Mouse (Mus musculus) heart, postnatal 0 days (tissue): ENCODE data around the gene Gxylt2. TPM values are rescaled to one million over a fixed set of nuclear protein-coding genes. Genes with fewer than 3 reads are reported as not detected.

ENCODE experiments used
- ATAC-seq: fragments of 200-750 bp; cut with Nextera tagmentation; 2 replicates; pipeline ENCODE4 v1.8.0; 2017; ENCODE audit warnings: low read depth, moderate number of reproducible peaks, moderate library complexity; ENCODE audit not compliant: insufficient read depth
- DNase-seq: peaks from one replicate; pipeline ENCODE4 v3.0.0-alpha.2; 2016; ENCODE audit warnings: low spot score
- H3K27ac ChIP-seq: fragments of 300-500 bp; sonication (generic); 2 replicates; pipeline ENCODE4 v1.5.1; 2014; ENCODE audit warnings: low read depth, mild to moderate bottlenecking
- H3K27me3 ChIP-seq: fragments of 300-500 bp; sonication (generic); 2 replicates; pipeline ENCODE4 v1.6.1; 2014; ENCODE audit warnings: low read length, mixed read lengths; ENCODE audit not compliant: control insufficient read depth, insufficient read depth
- H3K36me3 ChIP-seq: fragments of 300-500 bp; sonication (generic); replicated peaks from 2 replicates; pipeline ENCODE4 v1.6.1; 2014; ENCODE audit warnings: low read length, mixed read lengths; ENCODE audit not compliant: control insufficient read depth, insufficient read depth
- H3K4me1 ChIP-seq: fragments of 300-500 bp; sonication (generic); 2 replicates; pipeline ENCODE4 v1.6.1; 2014; ENCODE audit warnings: antibody characterized with exemption; ENCODE audit not compliant: control insufficient read depth, insufficient read depth
- H3K4me2 ChIP-seq: fragments of 300-500 bp; sonication (generic); 2 replicates; pipeline ENCODE4 v1.6.1; 2014; ENCODE audit warnings: low read depth, mild to moderate bottlenecking, low read length, moderate library complexity
- H3K4me3 ChIP-seq: fragments of 300-500 bp; sonication (generic); 2 replicates; pipeline ENCODE4 v1.5.1; 2014; ENCODE audit warnings: low read depth, low read length
- H3K9ac ChIP-seq: fragments of 300-500 bp; sonication (generic); replicated peaks from 2 replicates; pipeline ENCODE4 v1.6.1; 2014; ENCODE audit warnings: low read depth, low read length, mixed read lengths
- H3K9me3 ChIP-seq: fragments of 300-500 bp; sonication (generic); replicated peaks from 2 replicates; pipeline ENCODE4 v1.6.1; 2016; ENCODE audit warnings: low read length; ENCODE audit not compliant: control insufficient read depth
- CTCF ChIP-seq: IDR thresholded peaks from 2 replicates; pipeline ENCODE4 v1.5.1; 2016; ENCODE audit warnings: antibody characterized with exemption, control low read depth, low read depth
- EP300 ChIP-seq: IDR thresholded peaks from 2 replicates; pipeline ENCODE4 v1.6.1; 2016; ENCODE audit warnings: antibody characterized with exemption, low read depth
- WGBS: fragments of 180-500 bp; shearing (Covaris S2); extraction: QIAGEN DNeasy Blood & Tissue Kit; methylation state at CpG from one replicate; pipeline ENCODE4 v1.1.7; 2014; 5-methylcytosine and 5-hydroxymethylcytosine counted together
- polyA plus RNA-seq: library from polyadenylated mRNA; unstranded; fragments of >200 nt; fragmentation: Nextera tagmentation; extraction: Ambion mirVana; gene quantifications from 2 replicates; pipeline ENCODE4 v1.2.1, GENCODE M21; 2015
- total RNA-seq: library from RNA; depleted of rRNA; stranded (reverse); fragments of >200 nt; gene quantifications from 2 replicates; pipeline ENCODE4 v1.2.3, GENCODE M21; 2014; ENCODE audit warnings: low replicate concordance; rRNA removed

Gene Gxylt2
- total and polyA plus RNA-seq, 2 experiments from 2014 or later, result 2.4 to 4.8 TPM

- no peak for ATAC-seq
- Histone ChIP-seq H3K4me1 (peaks cover 6% of the 10 kb centered on the region; the same call in 1 of the 2 replicates), H3K9me3 (no peaks in the 10 kb centered on the region), H3K27me3 (no peaks in the 10 kb centered on the region), H3K4me3 (no peak overlapping the region), H3K36me3 (peaks cover 5% of the 10 kb centered on the region; the same call in 1 of the 2 replicates), H3K27ac (no peak overlapping the region), H3K9ac (no peak overlapping the region), H3K4me2 (no peak overlapping the region)
- 76% methylated on average over 5 of the region's 5 CpGs for WGBS
- TF ChIP-seq EP300, result no peak
- TF ChIP-seq CTCF, result no peak
- no peak for DNase-seq
Measured at GRCm38 (mm10) chr6:100851083-100851482, 146.5 kb downstream of the Gxylt2 start.

Other genes starting within 250 kb of the Gxylt2 start
- gene Shq1, start 33.6 kb upstream of the Gxylt2 start, total RNA-seq, result 1.4 and 3.5 TPM in 2 replicates
- 5.1 and 6.2 TPM in 2 replicates for gene Shq1, start 33.6 kb upstream of the Gxylt2 start, polyA plus RNA-seq
- 17.6 and 27.8 TPM in 2 replicates for gene Ppp4r2, start 128.9 kb downstream of the Gxylt2 start, total RNA-seq
- 9.5 and 11.2 TPM in 2 replicates for gene Ppp4r2, start 128.9 kb downstream of the Gxylt2 start, polyA plus RNA-seq